Mouse (Mus musculus) hindbrain, embryonic 14.5 days (tissue): Measurements from ENCODE around the gene 1700001C19Rik. TPM values are rescaled to one million over a fixed set of nuclear protein-coding genes. Genes with fewer than 3 reads are reported as not detected.

Experiments
- ATAC-seq: fragments of 200-750 bp; cut with Nextera tagmentation; 2 replicates; pipeline ENCODE4 v1.8.0; 2017; ENCODE audit warnings: moderate number of reproducible peaks, mild to moderate bottlenecking, moderate TSS enrichment, moderate library complexity; ENCODE audit not compliant: low FRiP score
- DNase-seq: peaks from one replicate; pipeline ENCODE4 v3.0.0-alpha.2; 2015; ENCODE audit warnings: low spot score
- H3K27ac ChIP-seq: fragments of 300-500 bp; sonication (generic); 2 replicates; pipeline ENCODE4 v1.5.1; 2014; ENCODE audit warnings: mild to moderate bottlenecking, moderate library complexity
- H3K27me3 ChIP-seq: fragments of 300-500 bp; sonication (generic); 2 replicates; pipeline ENCODE4 v1.6.1; 2014; ENCODE audit warnings: mild to moderate bottlenecking, low read length, mixed read lengths; ENCODE audit not compliant: control insufficient read depth, insufficient read depth
- H3K36me3 ChIP-seq: fragments of 300-500 bp; sonication (generic); replicated peaks from 2 replicates; pipeline ENCODE4 v1.6.1; 2014; ENCODE audit not compliant: control insufficient read depth, insufficient read depth
- H3K4me1 ChIP-seq: fragments of 300-500 bp; sonication (generic); replicated peaks from 2 replicates; pipeline ENCODE4 v1.6.1; 2014; ENCODE audit warnings: antibody characterized with exemption, low read length, mixed read lengths; ENCODE audit not compliant: control insufficient read depth, insufficient read depth
- H3K4me2 ChIP-seq: fragments of 300-500 bp; sonication (generic); replicated peaks from 2 replicates; pipeline ENCODE4 v1.6.1; 2014; ENCODE audit warnings: mild to moderate bottlenecking, moderate library complexity
- H3K4me3 ChIP-seq: fragments of 300-500 bp; sonication (generic); replicated peaks from 2 replicates; pipeline ENCODE4 v1.5.1; 2014; ENCODE audit warnings: mild to moderate bottlenecking, low read length
- H3K9ac ChIP-seq: fragments of 300-500 bp; sonication (generic); 2 replicates; pipeline ENCODE4 v1.6.1; 2014
- H3K9me3 ChIP-seq: fragments of 300-500 bp; sonication (generic); 2 replicates; pipeline ENCODE4 v1.6.1; 2016; ENCODE audit warnings: low read length; ENCODE audit not compliant: control insufficient read depth
- WGBS: fragments of 180-500 bp; shearing (Covaris S2); extraction: QIAGEN DNeasy Blood & Tissue Kit; methylation state at CpG from one replicate; pipeline ENCODE4 v1.1.7; 2014; 5-methylcytosine and 5-hydroxymethylcytosine counted together
- polyA plus RNA-seq: library from polyadenylated mRNA; unstranded; fragments of >200 nt; fragmentation: Nextera tagmentation; extraction: Ambion mirVana; gene quantifications from 2 replicates; pipeline ENCODE4 v1.2.1, GENCODE M21; 2014

1700001C19Rik gene
- polyA plus RNA-seq, 1 experiment from 2014 or later, result 0.47 TPM

DNA sequence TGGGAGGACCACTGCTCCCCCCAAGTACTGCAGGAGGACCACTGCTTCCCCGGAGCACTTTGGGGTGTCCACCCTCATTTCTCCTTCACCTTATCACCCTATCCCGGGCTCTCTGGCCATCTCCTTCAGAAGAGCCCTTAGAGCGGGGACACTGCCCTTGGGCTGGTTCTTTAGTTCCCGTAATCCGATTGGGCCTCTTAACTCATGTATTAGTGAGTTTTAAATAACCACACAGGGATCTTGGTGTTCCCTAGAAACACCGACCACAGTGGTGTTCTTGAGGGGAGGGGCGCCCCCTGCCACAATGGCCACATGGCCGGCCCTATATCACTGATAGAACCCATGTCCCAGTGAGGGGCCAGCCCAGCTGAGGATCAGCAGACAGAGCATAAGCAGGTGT is 38.1 kb downstream of the 1700001C19Rik start:
- no peaks in the 10 kb centered on the region for H3K36me3 ChIP-seq
- ATAC-seq, result no peak

GRCm38 (mm10) chr17:47395376-47395913 is 41.7 kb downstream of the 1700001C19Rik start:
- H3K27me3 ChIP-seq, result peaks cover 22% of the 10 kb centered on the region
- peak overlapping the region; percentile 39 for H3K4me2 ChIP-seq
- 0 out of 2 replicates have a peak overlapping the region, but pooled peaks have one; percentile 20 for H3K9ac ChIP-seq
- ATAC-seq (no peak; the same call in 1 of the 2 replicates), DNase-seq (no peak)
- WGBS, result 3% methylated on average over 19 of the region's 20 CpGs
- no peaks in the 10 kb centered on the region for H3K9me3 ChIP-seq
- no peaks in the 10 kb centered on the region for H3K36me3 ChIP-seq
- no peak overlapping the region for H3K27ac ChIP-seq
- H3K4me1 ChIP-seq, result no peaks in the 10 kb centered on the region
- 0 out of 2 replicates have a peak overlapping the region, but pooled peaks have one; percentile 3 for H3K4me3 ChIP-seq

More for the DNA sequence above, 38.1 kb downstream of the 1700001C19Rik start:
- Histone ChIP-seq H3K4me2 (no peak overlapping the region), H3K9me3 (no peaks in the 10 kb centered on the region), H3K9ac (no peak overlapping the region), H3K4me1 (no peaks in the 10 kb centered on the region), H3K4me3 (no peak overlapping the region), H3K27me3 (peaks cover 21% of the 10 kb centered on the region), H3K27ac (no peak overlapping the region)
- WGBS, result 89% methylated on average over 8 of the region's 8 CpGs
- no peak for DNase-seq

GRCm38 (mm10) chr17:47394223-47394869 is 42.8 kb downstream of the 1700001C19Rik start:
- WGBS, result 25% methylated on average over 24 of the region's 24 CpGs
- 0 out of 2 replicates have a peak overlapping the region, but pooled peaks have one; percentile 20 for H3K9ac ChIP-seq
- no peak for DNase-seq
- no peak for ATAC-seq
- H3K27ac ChIP-seq, result no peak overlapping the region
- H3K27me3 ChIP-seq, result peaks cover 22% of the 10 kb centered on the region
- no peaks in the 10 kb centered on the region for H3K36me3 ChIP-seq
- 0 out of 2 replicates have a peak overlapping the region, but pooled peaks have one; percentile 4 for H3K4me3 ChIP-seq
- H3K4me1 ChIP-seq, result no peaks in the 10 kb centered on the region
- peak overlapping the region; percentile 39 for H3K4me2 ChIP-seq
- no peaks in the 10 kb centered on the region for H3K9me3 ChIP-seq

DNA sequence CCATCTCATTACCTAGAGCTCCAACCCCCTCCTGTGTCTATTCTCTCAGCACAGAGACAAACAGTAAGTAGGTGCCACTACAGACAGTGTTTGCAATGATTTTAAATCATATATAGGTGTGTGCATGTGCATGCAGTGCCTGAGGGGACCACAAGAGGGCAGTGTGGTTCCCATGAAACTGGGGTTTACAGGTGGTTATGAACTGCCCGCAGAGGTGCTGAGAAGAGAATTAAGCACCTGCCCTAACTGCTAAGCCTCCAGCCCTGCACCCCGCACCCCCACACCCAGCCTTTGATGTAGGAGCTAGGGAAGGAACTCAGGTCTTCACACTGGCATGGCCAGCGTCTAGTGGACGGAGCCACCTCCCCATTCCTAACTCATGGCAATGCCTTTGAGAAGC is 50.5 kb downstream of the 1700001C19Rik start:
- ATAC-seq (no peak), DNase-seq (no peak)
- no peak overlapping the region for H3K27ac ChIP-seq
- H3K4me3 ChIP-seq, result no peak overlapping the region
- WGBS, result 74% methylated on average over 4 of the region's 4 CpGs
- H3K9me3 ChIP-seq, result peaks cover 4% of the 10 kb centered on the region; the same call in 1 of the 2 replicates
- H3K4me1 ChIP-seq, result no peaks in the 10 kb centered on the region
- H3K36me3 ChIP-seq, result no peaks in the 10 kb centered on the region; the same call in 1 of the 2 replicates
- no peaks in the 10 kb centered on the region for H3K27me3 ChIP-seq
- no peak overlapping the region for H3K9ac ChIP-seq
- H3K4me2 ChIP-seq, result no peak overlapping the region

- Histone ChIP-seq H3K27ac (no peak within 1 kb of the TSS), H3K9me3 (peaks cover 4% of the 10 kb centered on the region; the same call in 1 of the 2 replicates), H3K9ac (no peak within 1 kb of the TSS), H3K4me1 (no peaks in the 10 kb centered on the region), H3K4me2 (no peak within 1 kb of the TSS), H3K27me3 (no peaks in the 10 kb centered on the region), H3K36me3 (peaks cover 2% of the 10 kb centered on the region; the same call in 1 of the 2 replicates), H3K4me3 (no peak within 1 kb of the TSS)
- ATAC-seq (no peak), DNase-seq (no peak)
- WGBS, result 39% methylated on average over 10 of the region's 10 CpGs
Measured at GRCm38 (mm10) chr17:47385145-47385544, 52.0 kb downstream of the 1700001C19Rik start, which contains the start of gene Guca1b. Gene Guca1b (plus strand): TSS chr17:47385393.

GRCm38 (mm10) chr17:47384064-47384463 is 53.1 kb downstream of the 1700001C19Rik start:
- H3K4me2 ChIP-seq, result no peak overlapping the region
- DNase-seq, result no peak
- WGBS, result 86% methylated on average over 3 of the region's 3 CpGs
- no peak overlapping the region for H3K27ac ChIP-seq
- H3K9ac ChIP-seq, result no peak overlapping the region
- no peak for ATAC-seq
- no peak overlapping the region for H3K4me3 ChIP-seq
- peaks cover 13% of the 10 kb centered on the region for H3K36me3 ChIP-seq
- H3K4me1 ChIP-seq, result no peaks in the 10 kb centered on the region
- H3K9me3 ChIP-seq, result peaks cover 4% of the 10 kb centered on the region; the same call in 1 of the 2 replicates
- no peaks in the 10 kb centered on the region for H3K27me3 ChIP-seq

GRCm38 (mm10) chr17:47383266-47383665 is 53.9 kb downstream of the 1700001C19Rik start:
- Histone ChIP-seq H3K27me3 (no peaks in the 10 kb centered on the region), H3K9me3 (peaks cover 4% of the 10 kb centered on the region; the same call in 1 of the 2 replicates), H3K9ac (no peak overlapping the region), H3K4me1 (no peaks in the 10 kb centered on the region), H3K27ac (no peak overlapping the region), H3K36me3 (peaks cover 19% of the 10 kb centered on the region), H3K4me2 (no peak overlapping the region), H3K4me3 (no peak overlapping the region)
- 87% methylated on average over 4 of the region's 4 CpGs for WGBS
- ATAC-seq, result no peak
- no peak for DNase-seq

DNA sequence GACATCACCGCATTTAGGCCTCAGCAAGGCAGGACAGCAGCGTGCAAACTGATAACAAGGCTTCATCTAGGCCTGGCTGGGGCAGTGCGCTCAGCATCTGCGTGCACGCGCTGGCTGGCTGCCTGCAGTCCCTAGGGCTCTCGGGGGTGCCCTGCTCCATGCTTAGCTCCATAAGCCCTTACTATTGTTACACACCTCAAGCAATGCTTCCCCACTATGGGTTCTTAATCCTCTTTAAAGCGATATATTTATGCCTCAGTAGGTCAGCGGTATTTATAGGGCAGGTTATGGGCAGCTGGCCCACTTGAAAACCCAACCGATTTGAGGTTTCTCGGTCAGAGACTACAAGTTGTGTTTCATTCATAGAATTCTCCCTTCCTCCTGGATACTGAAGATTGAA is 55.3 kb downstream of the 1700001C19Rik start:
- Histone ChIP-seq H3K36me3 (peaks cover 32% of the 10 kb centered on the region), H3K4me3 (no peak overlapping the region), H3K27ac (no peak overlapping the region)

DNA sequence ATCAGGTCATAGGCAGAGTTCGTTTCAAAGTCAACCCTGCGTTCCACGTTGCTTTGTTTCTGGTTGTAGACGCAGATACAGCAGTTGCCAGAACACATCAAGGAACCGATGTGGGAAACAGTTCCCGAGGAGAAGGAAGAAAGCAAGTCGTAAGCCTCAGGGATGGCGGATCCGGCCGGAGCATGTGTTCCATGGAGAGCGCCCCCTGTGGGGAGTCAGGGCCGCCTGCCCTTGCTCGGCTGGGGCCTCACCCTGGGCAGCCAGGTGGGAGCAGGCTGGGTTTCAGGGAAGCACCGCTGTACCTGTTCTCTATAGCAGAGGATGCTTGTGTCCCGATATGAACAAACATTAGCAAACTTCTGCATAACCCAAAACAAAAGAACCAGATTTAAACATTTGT is 59.0 kb downstream of the 1700001C19Rik start:
- H3K27ac ChIP-seq, result no peak overlapping the region
- no peaks in the 10 kb centered on the region for H3K4me1 ChIP-seq
- no peaks in the 10 kb centered on the region for H3K9me3 ChIP-seq
- no peak overlapping the region for H3K4me3 ChIP-seq
- ATAC-seq, result no peak
- H3K27me3 ChIP-seq, result no peaks in the 10 kb centered on the region
- peaks cover 70% of the 10 kb centered on the region for H3K36me3 ChIP-seq
- DNase-seq, result no peak
- H3K4me2 ChIP-seq, result no peak overlapping the region
- 84% methylated on average over 15 of the region's 15 CpGs for WGBS
- no peak overlapping the region for H3K9ac ChIP-seq

More for the DNA sequence above, 55.3 kb downstream of the 1700001C19Rik start:
- 69% methylated on average over 11 of the region's 11 CpGs for WGBS
- no peaks in the 10 kb centered on the region for H3K4me1 ChIP-seq
- H3K27me3 ChIP-seq, result no peaks in the 10 kb centered on the region
- H3K9me3 ChIP-seq, result peaks cover 4% of the 10 kb centered on the region; the same call in 1 of the 2 replicates
- DNase-seq (no peak), ATAC-seq (no peak)
- no peak overlapping the region for H3K4me2 ChIP-seq
- no peak overlapping the region for H3K9ac ChIP-seq
